Mouse (Mus musculus) bone marrow macrophage, adult 2 months (primary cell): Measurements from ENCODE around the gene Ost4.

Experiments used
- CTCF ChIP-seq: IDR thresholded peaks from 2 replicates; pipeline ENCODE4 v1.5.1; 2012; ENCODE audit warnings: low read depth, mild to moderate bottlenecking, low read length, moderate library complexity
- POLR2A ChIP-seq: IDR thresholded peaks from 2 replicates; pipeline ENCODE4 v1.6.1; 2012; ENCODE audit warnings: mild to moderate bottlenecking, low read depth, low read length, borderline replicate concordance

GRCm38 (mm10) chr5:30889088-30889754 lies 18.4 kb downstream of the Ost4 start:
- TF ChIP-seq CTCF (no peak), POLR2A (no peak)
